Mouse (Mus musculus): ENCODE measurements around the gene Cdc26. TPM values are rescaled to one million over a fixed set of nuclear protein-coding genes. Genes with fewer than 3 reads are reported as not detected.

The Cdc26 gene
- total and polyA plus RNA-seq, 3 experiments = 80.4 to 81.4 TPM; not detected in 1

DNA sequence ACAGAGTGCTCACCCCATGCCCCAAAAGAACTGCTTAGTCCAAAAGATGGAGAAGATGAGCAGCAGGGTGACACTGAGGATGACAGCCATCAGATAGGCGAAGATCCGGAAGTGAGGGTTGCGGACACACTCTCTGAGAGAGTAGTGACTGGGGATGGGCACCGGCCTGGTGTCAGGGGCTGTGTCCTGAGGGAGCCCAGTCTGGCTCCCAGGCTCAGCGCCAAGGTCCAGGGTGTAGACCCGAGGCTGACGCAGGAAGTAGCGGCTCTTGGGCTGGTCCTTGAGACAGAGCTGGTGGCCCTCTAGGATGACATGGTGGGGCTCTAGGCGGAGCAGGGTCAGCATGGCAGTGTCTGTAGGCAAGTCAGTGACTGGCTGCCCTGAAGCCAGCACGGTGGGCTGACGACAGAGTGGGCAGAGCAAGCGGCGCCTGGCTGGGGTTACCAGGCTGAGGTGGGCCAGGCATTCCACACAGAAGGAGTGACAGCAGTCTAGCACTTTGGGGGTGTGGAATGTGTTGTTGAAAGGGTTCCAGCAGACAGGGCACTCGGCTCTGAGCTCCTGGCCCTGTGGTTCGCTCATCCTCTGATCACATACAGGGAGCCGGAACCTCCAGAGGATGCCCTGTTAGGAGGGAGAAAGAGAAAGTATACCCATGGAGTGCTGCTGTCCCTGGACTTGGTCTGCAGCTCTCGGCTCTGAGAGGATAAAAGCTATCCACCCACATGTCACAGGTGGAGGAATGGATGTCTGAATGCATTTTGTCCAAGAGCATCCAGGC lies 19.7 kb upstream of the Cdc26 start:
- H3K9me3 ChIP-seq (replicated peaks; ENCODE audit: insufficient read depth, low read length) = no peaks in the 10 kb centered on the region
- no peak overlapping the region for H3K9ac ChIP-seq (ENCODE audit: control insufficient read depth, low read depth, low read length, poor library complexity, severe bottlenecking)
- no peak overlapping the region for H3K4me3 ChIP-seq (ENCODE audit: control insufficient read depth in 1 of 2, insufficient read depth in 1 of 2, low read depth in 2 of 2, low read length in 2 of 2)
- no peak for DNase-seq (ENCODE audit: low read depth, low spot score)
- TF ChIP-seq EP300 (IDR thresholded peaks at IDR 0.05; ENCODE audit: low read depth in 1 of 2, low read length in 2 of 2) (no peak), USF1 (IDR thresholded peaks at IDR 0.05; ENCODE audit: low read depth, low read length) (no peak), MAFK (IDR thresholded peaks at IDR 0.05; ENCODE audit: borderline replicate concordance, low read depth, low read length) (no peak), CHD2 (IDR thresholded peaks at IDR 0.05; ENCODE audit: low read length) (no peak), RCOR1 (IDR thresholded peaks at IDR 0.05; ENCODE audit: low read depth, low read length) (no peak), ZNF384 (IDR thresholded peaks at IDR 0.05; ENCODE audit: low read depth, low read length) (no peak), SMC3 (IDR thresholded peaks at IDR 0.05; ENCODE audit: low read depth, low read length) (no peak)
- no peaks in the 10 kb centered on the region for H3K79me2 ChIP-seq (ENCODE audit: control insufficient read depth, insufficient read depth, low read length, poor library complexity)
- no peak overlapping the region for H3K27ac ChIP-seq (ENCODE audit: control insufficient read depth, low read depth, low read length)
- H3K36me3 ChIP-seq (ENCODE audit: control insufficient read depth in 1 of 2, insufficient read depth in 2 of 2, low read length in 2 of 2) = peaks cover 2 to 15% of the 10 kb centered on the region in 2 experiments
- peaks cover 2 to 22% of the 10 kb centered on the region in 2 experiments; a peak in 2 of 4 replicates for H3K4me1 ChIP-seq (ENCODE audit: control insufficient read depth in 1 of 2, insufficient read depth in 2 of 2, low read length in 2 of 2)
- no peaks in the 10 kb centered on the region for H3K27me3 ChIP-seq (ENCODE audit: control insufficient read depth in 1 of 2, insufficient read depth in 2 of 2, low read length in 2 of 2)

- Histone ChIP-seq H3K4me1 (ENCODE audit: control insufficient read depth in 1 of 2, insufficient read depth in 2 of 2, low read length in 2 of 2) (peaks cover 0 to 16% of the 10 kb centered on the region in 2 experiments; a peak in 2 of 4 replicates), H3K36me3 (ENCODE audit: control insufficient read depth in 1 of 2, insufficient read depth in 2 of 2, low read length in 2 of 2) (peaks cover 7% of the 10 kb centered on the region in 2 experiments)
These were observed 17.4 kb upstream of the Cdc26 start for GRCm38 (mm10) chr4:62425891-62426290.

GRCm38 (mm10) chr4:62419091-62419490 lies 10.6 kb upstream of the Cdc26 start:
- no peak for DNase-seq (ENCODE audit: low read depth, low spot score)
- H3K36me3 ChIP-seq (ENCODE audit: control insufficient read depth in 1 of 2, insufficient read depth in 2 of 2, low read length in 2 of 2) = peaks cover 0 to 45% of the 10 kb centered on the region in 2 experiments; a peak in 2 of 4 replicates
- H3K4me3 ChIP-seq (ENCODE audit: control insufficient read depth in 1 of 2, insufficient read depth in 1 of 2, low read depth in 2 of 2, low read length in 2 of 2) = no peak overlapping the region
- H3K9me3 ChIP-seq (replicated peaks; ENCODE audit: insufficient read depth, low read length) = no peaks in the 10 kb centered on the region
- no peak overlapping the region for H3K9ac ChIP-seq (ENCODE audit: control insufficient read depth, low read depth, low read length, poor library complexity, severe bottlenecking)
- no peaks in the 10 kb centered on the region for H3K27me3 ChIP-seq (ENCODE audit: control insufficient read depth in 1 of 2, insufficient read depth in 2 of 2, low read length in 2 of 2)
- TF ChIP-seq MEF2A (IDR thresholded peaks at IDR 0.05; ENCODE audit: extremely low read depth, insufficient replicate concordance, low read depth, low read length, poor library complexity, severe bottlenecking) = no peak
- TF ChIP-seq HCFC1 (IDR thresholded peaks at IDR 0.05; ENCODE audit: low read depth, low read length) = no peak
- TF ChIP-seq BHLHE40 (IDR thresholded peaks at IDR 0.05; ENCODE audit: borderline replicate concordance, low read depth, low read length) = no peak
- no peak for TF ChIP-seq JUND (IDR thresholded peaks at IDR 0.05; ENCODE audit: low read depth, low read length)
- no peak for TF ChIP-seq ELF1 (IDR thresholded peaks at IDR 0.05; ENCODE audit: low read depth, low read length)
- TF ChIP-seq E2F4 (IDR thresholded peaks at IDR 0.05; ENCODE audit: borderline replicate concordance, low read depth, low read length) = no peak
- no peak for TF ChIP-seq CHD2 (IDR thresholded peaks at IDR 0.05; ENCODE audit: low read length)
- TF ChIP-seq SMC3 (IDR thresholded peaks at IDR 0.05; ENCODE audit: low read depth, low read length) = no peak
- no peak for TF ChIP-seq NELFE (IDR thresholded peaks at IDR 0.05; ENCODE audit: low read depth, low read length)
- TF ChIP-seq USF1 (IDR thresholded peaks at IDR 0.05; ENCODE audit: low read depth, low read length) = no peak
- no peak for TF ChIP-seq MYC (IDR thresholded peaks at IDR 0.05; ENCODE audit: low read depth, low read length)
- no peaks in the 10 kb centered on the region for H3K4me1 ChIP-seq (ENCODE audit: control insufficient read depth in 1 of 2, insufficient read depth in 2 of 2, low read length in 2 of 2)
- no peaks in the 10 kb centered on the region for H3K79me2 ChIP-seq (ENCODE audit: control insufficient read depth, insufficient read depth, low read length, poor library complexity)
- H3K27ac ChIP-seq (ENCODE audit: control insufficient read depth, low read depth, low read length) = no peak overlapping the region

More at GRCm38 (mm10) chr4:62425891-62426290, 17.4 kb upstream of the Cdc26 start:
- no peak for DNase-seq (ENCODE audit: low read depth, low spot score)
- no peaks in the 10 kb centered on the region for H3K27me3 ChIP-seq (ENCODE audit: control insufficient read depth in 1 of 2, insufficient read depth in 2 of 2, low read length in 2 of 2)
- H3K27ac ChIP-seq (ENCODE audit: control insufficient read depth, low read depth, low read length) = no peak overlapping the region
- no peaks in the 10 kb centered on the region for H3K9me3 ChIP-seq (replicated peaks; ENCODE audit: insufficient read depth, low read length)
- no peak for TF ChIP-seq MYB (IDR thresholded peaks at IDR 0.05; ENCODE audit: low read depth, low read length)
- peak; percentile 74; the same call in 1 of the 2 replicates for TF ChIP-seq POLR2AphosphoS2 (IDR thresholded peaks at IDR 0.05; ENCODE audit: low read length)
- H3K9ac ChIP-seq (ENCODE audit: control insufficient read depth, low read depth, low read length, poor library complexity, severe bottlenecking) = no peak overlapping the region
- no peak overlapping the region for H3K4me3 ChIP-seq (ENCODE audit: control insufficient read depth in 1 of 2, insufficient read depth in 1 of 2, low read depth in 2 of 2, low read length in 2 of 2)
- H3K79me2 ChIP-seq (ENCODE audit: control insufficient read depth, insufficient read depth, low read length, poor library complexity) = no peaks in the 10 kb centered on the region
